Mouse (Mus musculus): ENCODE results near the gene Frmd4b. TPM values are rescaled to one million over a fixed set of nuclear protein-coding genes. Genes with fewer than 3 reads are reported as not detected.

The Frmd4b gene
- polyA plus RNA-seq, 1 experiment from 2014 or later, result 16.5 TPM

GRCm38 (mm10) chr6:97323951-97324350 lies 293.4 kb downstream of the Frmd4b start:
- no peak overlapping the region for H3K9ac ChIP-seq
- H3K4me3 ChIP-seq, result no peak overlapping the region
- no peaks in the 10 kb centered on the region for H3K36me3 ChIP-seq
- no peaks in the 10 kb centered on the region for H3K27me3 ChIP-seq
- no peaks in the 10 kb centered on the region for H3K4me1 ChIP-seq
- no peak overlapping the region for H3K4me2 ChIP-seq (replicated peaks)
- 73% methylated on average over 4 of the region's 4 CpGs for WGBS
- H3K27ac ChIP-seq, result no peak overlapping the region
- H3K9me3 ChIP-seq, result peaks cover 3% of the 10 kb centered on the region; the same call in 1 of the 2 replicates
- no peak for ATAC-seq (ENCODE audit: insufficient number of reproducible peaks, insufficient read depth, low FRiP score, low TSS enrichment)

- no peak overlapping the region for H3K27ac ChIP-seq
- H3K4me3 ChIP-seq, result no peak overlapping the region
- no peaks in the 10 kb centered on the region for H3K9me3 ChIP-seq
- H3K36me3 ChIP-seq, result no peaks in the 10 kb centered on the region
- H3K9ac ChIP-seq, result no peak overlapping the region
- no peak for ATAC-seq (ENCODE audit: insufficient number of reproducible peaks, insufficient read depth, low FRiP score, low TSS enrichment)
- H3K27me3 ChIP-seq, result no peaks in the 10 kb centered on the region
- no peak overlapping the region for H3K4me2 ChIP-seq (replicated peaks)
- no peaks in the 10 kb centered on the region for H3K4me1 ChIP-seq
- WGBS, result 75% methylated on average over 12 of the region's 12 CpGs
Observed at GRCm38 (mm10) chr6:97322126-97322525, 295.2 kb downstream of the Frmd4b start.

GRCm38 (mm10) chr6:97321156-97321555 lies 296.2 kb downstream of the Frmd4b start:
- no peak overlapping the region for H3K9ac ChIP-seq
- WGBS, result 53% methylated on average over 11 of the region's 11 CpGs
- H3K4me1 ChIP-seq, result no peaks in the 10 kb centered on the region
- no peaks in the 10 kb centered on the region for H3K36me3 ChIP-seq
- no peaks in the 10 kb centered on the region for H3K9me3 ChIP-seq
- no peak overlapping the region for H3K4me2 ChIP-seq (replicated peaks)
- no peak for ATAC-seq (ENCODE audit: insufficient number of reproducible peaks, insufficient read depth, low FRiP score, low TSS enrichment)
- no peaks in the 10 kb centered on the region for H3K27me3 ChIP-seq
- H3K27ac ChIP-seq, result no peak overlapping the region
- no peak overlapping the region for H3K4me3 ChIP-seq

DNA sequence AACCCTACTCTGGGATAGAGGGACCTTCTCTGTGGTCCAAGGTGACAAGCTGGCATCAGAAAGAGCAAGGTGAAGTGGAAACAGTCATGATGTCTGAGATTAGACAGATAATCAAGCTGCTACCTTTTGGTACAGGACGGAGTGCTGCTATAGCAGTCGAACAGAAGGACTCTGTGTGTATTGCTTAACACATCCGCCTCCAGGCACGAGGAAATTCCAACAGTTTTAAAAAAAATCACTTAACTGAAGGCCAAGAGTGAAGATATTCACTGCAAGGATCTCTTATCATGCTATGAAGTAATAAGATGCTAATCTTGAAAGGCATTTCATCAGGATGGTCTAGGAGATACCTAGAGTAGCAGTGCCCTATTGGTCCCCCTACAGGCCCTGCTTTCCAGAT lies 298.3 kb downstream of the Frmd4b start:
- no peaks in the 10 kb centered on the region for H3K36me3 ChIP-seq
- H3K9ac ChIP-seq, result no peak overlapping the region
- H3K4me3 ChIP-seq, result no peak overlapping the region
- no peak for ATAC-seq (ENCODE audit: insufficient number of reproducible peaks, insufficient read depth, low FRiP score, low TSS enrichment)
- no peaks in the 10 kb centered on the region for H3K27me3 ChIP-seq
- no peak overlapping the region for H3K4me2 ChIP-seq (replicated peaks)
- H3K9me3 ChIP-seq, result no peaks in the 10 kb centered on the region
- H3K27ac ChIP-seq, result no peak overlapping the region
- H3K4me1 ChIP-seq, result no peaks in the 10 kb centered on the region
- WGBS, result 75% methylated on average over 4 of the region's 4 CpGs

- H3K27me3 ChIP-seq, result no peaks in the 10 kb centered on the region
- H3K4me1 ChIP-seq, result no peaks in the 10 kb centered on the region
- no peak overlapping the region for H3K27ac ChIP-seq
- no peak overlapping the region for H3K9ac ChIP-seq
- ATAC-seq (ENCODE audit: insufficient number of reproducible peaks, insufficient read depth, low FRiP score, low TSS enrichment), result no peak
- no peak overlapping the region for H3K4me3 ChIP-seq
- no peaks in the 10 kb centered on the region for H3K9me3 ChIP-seq
- no peak overlapping the region for H3K4me2 ChIP-seq (replicated peaks)
- no peaks in the 10 kb centered on the region for H3K36me3 ChIP-seq
- 91% methylated on average over 3 of the region's 3 CpGs for WGBS
Observed at GRCm38 (mm10) chr6:97317956-97318355, 299.4 kb downstream of the Frmd4b start.

- Histone ChIP-seq H3K27me3 (no peaks in the 10 kb centered on the region), H3K9ac (no peak overlapping the region), H3K4me3 (no peak overlapping the region), H3K9me3 (no peaks in the 10 kb centered on the region), H3K36me3 (no peaks in the 10 kb centered on the region), H3K4me2 (replicated peaks) (no peak overlapping the region), H3K4me1 (peaks cover 4% of the 10 kb centered on the region), H3K27ac (no peak overlapping the region)
- WGBS, result 83% methylated on average over 1 of the region's 1 CpGs
- ATAC-seq (ENCODE audit: insufficient number of reproducible peaks, insufficient read depth, low FRiP score, low TSS enrichment), result no peak
Observed at GRCm38 (mm10) chr6:97316716-97317115, 300.6 kb downstream of the Frmd4b start.

DNA sequence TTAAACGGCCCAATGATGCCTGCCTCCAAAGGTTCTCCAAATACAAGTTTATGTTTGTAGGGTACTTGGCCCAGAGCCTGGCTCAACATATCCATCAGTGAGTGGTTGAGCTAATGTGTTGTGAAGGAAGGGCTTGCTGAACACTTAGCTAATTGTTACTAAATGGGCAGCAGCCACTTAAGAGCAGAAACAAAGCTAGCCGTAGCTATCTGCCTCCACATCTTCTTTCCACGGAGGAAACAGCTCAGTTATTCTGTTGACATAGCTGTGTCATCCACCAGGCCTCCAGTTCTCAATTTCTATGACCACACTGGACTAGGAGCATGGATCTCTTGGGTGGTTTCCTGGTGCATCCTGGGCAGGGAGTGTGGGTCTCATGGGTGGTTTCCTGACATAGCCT lies 302.0 kb downstream of the Frmd4b start:
- Histone ChIP-seq H3K27ac (no peak overlapping the region), H3K9me3 (no peaks in the 10 kb centered on the region)

DNA sequence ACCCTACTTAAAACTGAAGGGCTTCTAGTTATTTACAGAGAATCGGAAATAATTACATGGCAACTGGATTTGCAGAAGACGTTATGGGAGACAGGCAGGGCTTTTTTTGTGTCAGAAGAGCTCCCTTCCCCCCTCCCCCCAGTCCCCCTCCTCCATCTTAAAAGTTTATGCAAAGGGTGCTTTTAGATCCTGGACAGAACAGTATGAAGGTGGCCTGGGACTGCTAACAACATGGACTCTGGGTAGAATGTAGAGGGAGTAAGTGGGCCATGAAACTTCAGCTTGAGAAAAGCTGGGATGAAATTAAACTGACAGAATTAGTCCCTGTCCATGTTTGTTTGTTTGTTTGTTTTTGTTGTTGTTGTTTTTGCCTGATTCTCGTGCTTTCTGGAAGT lies 304.8 kb downstream of the Frmd4b start:
- H3K9ac ChIP-seq, result peak overlapping the region; percentile 40; the same call in 1 of the 2 replicates
- ATAC-seq (ENCODE audit: insufficient number of reproducible peaks, insufficient read depth, low FRiP score, low TSS enrichment), result no peak
- WGBS, result 7% methylated on average over 3 of the region's 3 CpGs
- peaks cover 9% of the 10 kb centered on the region for H3K4me1 ChIP-seq
- H3K27me3 ChIP-seq, result peaks cover 2% of the 10 kb centered on the region; the same call in 1 of the 2 replicates
- H3K4me3 ChIP-seq, result peak overlapping the region; percentile 36
- no peaks in the 10 kb centered on the region for H3K9me3 ChIP-seq
- H3K4me2 ChIP-seq (replicated peaks), result peak overlapping the region; percentile 75
- H3K36me3 ChIP-seq, result no peaks in the 10 kb centered on the region
- no peak overlapping the region for H3K27ac ChIP-seq

More for the DNA sequence above, 302.0 kb downstream of the Frmd4b start:
- no peak for ATAC-seq (ENCODE audit: insufficient number of reproducible peaks, insufficient read depth, low FRiP score, low TSS enrichment)
- Histone ChIP-seq H3K4me2 (replicated peaks) (no peak overlapping the region), H3K4me3 (no peak overlapping the region), H3K27me3 (peaks cover 2% of the 10 kb centered on the region; the same call in 1 of the 2 replicates), H3K36me3 (no peaks in the 10 kb centered on the region), H3K9ac (no peak overlapping the region), H3K4me1 (peaks cover 9% of the 10 kb centered on the region)
- 43% methylated on average over 3 of the region's 3 CpGs for WGBS

DNA sequence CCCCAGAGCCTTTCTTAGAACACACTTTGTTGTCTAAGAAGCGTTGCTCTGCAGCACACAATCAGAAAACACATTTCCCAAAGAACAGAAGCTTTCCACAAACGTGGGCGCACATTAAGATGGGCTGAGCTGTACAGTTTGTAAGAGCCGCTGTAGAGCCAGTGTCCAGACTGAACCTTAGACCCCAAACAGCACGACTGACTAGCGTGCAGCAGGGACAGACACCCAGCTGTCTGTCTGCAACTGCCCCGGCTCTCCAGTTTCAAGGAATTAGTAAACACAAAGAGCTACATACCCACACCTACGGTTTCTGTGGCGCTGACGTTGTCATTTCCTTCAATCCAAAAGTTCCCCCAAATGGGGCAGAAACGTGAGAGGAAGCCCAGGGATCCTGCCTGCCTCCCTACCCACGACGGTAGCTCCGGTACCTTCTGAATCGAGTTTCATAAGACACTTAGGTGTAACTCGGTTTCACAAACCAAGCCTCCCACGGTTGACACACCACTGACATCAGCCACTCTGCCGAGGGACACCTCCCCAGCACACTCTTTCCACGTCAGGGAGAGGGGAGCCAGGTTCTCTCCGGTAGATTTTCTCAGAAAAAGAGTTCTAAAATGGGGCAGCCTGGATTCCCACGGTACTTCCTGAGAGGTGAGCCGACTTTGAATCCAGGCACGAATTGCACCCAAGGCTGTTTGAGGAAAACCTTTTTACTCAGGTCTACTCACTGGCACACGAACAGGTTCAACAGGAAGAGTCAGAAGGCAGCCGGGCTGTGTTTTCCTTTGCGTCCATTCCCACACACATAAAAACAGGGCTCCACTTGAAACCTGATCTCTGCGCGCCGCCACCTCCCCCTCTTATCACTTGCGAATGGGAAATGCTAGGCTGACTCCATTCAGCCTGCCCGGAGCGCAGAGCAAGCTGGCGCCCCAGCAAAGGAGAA lies 305.5 kb downstream of the Frmd4b start:
- WGBS, result 2% methylated on average over 33 of the region's 33 CpGs
- Histone ChIP-seq H3K9me3 (no peaks in the 10 kb centered on the region), H3K27ac (peak overlapping the region; percentile 72), H3K4me1 (peaks cover 9% of the 10 kb centered on the region), H3K4me3 (peak overlapping the region; percentile 36), H3K27me3 (peaks cover 2% of the 10 kb centered on the region; the same call in 1 of the 2 replicates), H3K36me3 (no peaks in the 10 kb centered on the region), H3K4me2 (replicated peaks) (peak overlapping the region; percentile 75), H3K9ac (peak overlapping the region; percentile 40; the same call in 1 of the 2 replicates)
- ATAC-seq (ENCODE audit: insufficient number of reproducible peaks, insufficient read depth, low FRiP score, low TSS enrichment), result peak; percentile 42; the same call in 1 of the 2 replicates

- WGBS, result 42% methylated on average over 7 of the region's 7 CpGs
- Histone ChIP-seq H3K4me3 (peak overlapping the region; percentile 36), H3K4me2 (replicated peaks) (peak overlapping the region; percentile 75), H3K36me3 (no peaks in the 10 kb centered on the region), H3K27ac (peak overlapping the region; percentile 72; the same call in 1 of the 2 replicates), H3K9ac (0 out of 2 replicates have a peak overlapping the region, but pooled peaks have one; percentile 40), H3K27me3 (peaks cover 2% of the 10 kb centered on the region; the same call in 1 of the 2 replicates), H3K9me3 (no peaks in the 10 kb centered on the region), H3K4me1 (peaks cover 9% of the 10 kb centered on the region)
- no peak for ATAC-seq (ENCODE audit: insufficient number of reproducible peaks, insufficient read depth, low FRiP score, low TSS enrichment)
Observed at GRCm38 (mm10) chr6:97310901-97311331, 306.4 kb downstream of the Frmd4b start.

- H3K27ac ChIP-seq, result no peak overlapping the region
Observed at GRCm38 (mm10) chr6:97309161-97309560, 308.2 kb downstream of the Frmd4b start.

DNA sequence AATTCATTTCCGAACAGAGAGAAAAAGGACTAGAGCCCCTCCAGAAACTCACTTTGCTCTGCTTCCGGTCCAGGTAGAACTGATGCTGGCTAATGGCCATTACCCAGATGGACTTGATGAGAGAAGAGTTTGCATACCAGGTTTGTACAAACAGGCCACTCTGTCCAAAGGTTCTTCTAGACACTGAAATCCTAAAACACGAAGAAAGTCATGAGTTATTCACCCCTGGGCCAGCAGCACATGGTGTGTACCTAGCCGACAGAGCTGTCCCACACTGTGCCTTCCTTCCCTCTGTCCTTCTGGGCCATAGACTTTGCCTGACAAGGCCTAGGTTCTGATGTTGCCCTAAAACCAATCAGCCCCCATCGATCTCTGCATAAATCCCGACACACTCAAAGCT lies 308.8 kb downstream of the Frmd4b start:
- H3K36me3 ChIP-seq, result no peaks in the 10 kb centered on the region
- H3K9ac ChIP-seq, result no peak overlapping the region
- no peak overlapping the region for H3K4me2 ChIP-seq (replicated peaks)
- no peak overlapping the region for H3K27ac ChIP-seq
- H3K4me1 ChIP-seq, result peaks cover 9% of the 10 kb centered on the region
- H3K9me3 ChIP-seq, result no peaks in the 10 kb centered on the region
- H3K4me3 ChIP-seq, result no peak overlapping the region
- peaks cover 2% of the 10 kb centered on the region; the same call in 1 of the 2 replicates for H3K27me3 ChIP-seq
- WGBS, result 86% methylated on average over 6 of the region's 6 CpGs
- no peak for ATAC-seq (ENCODE audit: insufficient number of reproducible peaks, insufficient read depth, low FRiP score, low TSS enrichment)

More at GRCm38 (mm10) chr6:97309161-97309560, 308.2 kb downstream of the Frmd4b start:
- ATAC-seq (ENCODE audit: insufficient number of reproducible peaks, insufficient read depth, low FRiP score, low TSS enrichment), result no peak
- no peaks in the 10 kb centered on the region for H3K36me3 ChIP-seq
- H3K9me3 ChIP-seq, result no peaks in the 10 kb centered on the region
- no peak overlapping the region for H3K4me3 ChIP-seq
- H3K4me1 ChIP-seq, result peaks cover 9% of the 10 kb centered on the region
- WGBS, result 45% methylated on average over 6 of the region's 6 CpGs
- peaks cover 2% of the 10 kb centered on the region; the same call in 1 of the 2 replicates for H3K27me3 ChIP-seq
- H3K9ac ChIP-seq, result no peak overlapping the region
- no peak overlapping the region for H3K4me2 ChIP-seq (replicated peaks)
